In the genomic region with DNA sequence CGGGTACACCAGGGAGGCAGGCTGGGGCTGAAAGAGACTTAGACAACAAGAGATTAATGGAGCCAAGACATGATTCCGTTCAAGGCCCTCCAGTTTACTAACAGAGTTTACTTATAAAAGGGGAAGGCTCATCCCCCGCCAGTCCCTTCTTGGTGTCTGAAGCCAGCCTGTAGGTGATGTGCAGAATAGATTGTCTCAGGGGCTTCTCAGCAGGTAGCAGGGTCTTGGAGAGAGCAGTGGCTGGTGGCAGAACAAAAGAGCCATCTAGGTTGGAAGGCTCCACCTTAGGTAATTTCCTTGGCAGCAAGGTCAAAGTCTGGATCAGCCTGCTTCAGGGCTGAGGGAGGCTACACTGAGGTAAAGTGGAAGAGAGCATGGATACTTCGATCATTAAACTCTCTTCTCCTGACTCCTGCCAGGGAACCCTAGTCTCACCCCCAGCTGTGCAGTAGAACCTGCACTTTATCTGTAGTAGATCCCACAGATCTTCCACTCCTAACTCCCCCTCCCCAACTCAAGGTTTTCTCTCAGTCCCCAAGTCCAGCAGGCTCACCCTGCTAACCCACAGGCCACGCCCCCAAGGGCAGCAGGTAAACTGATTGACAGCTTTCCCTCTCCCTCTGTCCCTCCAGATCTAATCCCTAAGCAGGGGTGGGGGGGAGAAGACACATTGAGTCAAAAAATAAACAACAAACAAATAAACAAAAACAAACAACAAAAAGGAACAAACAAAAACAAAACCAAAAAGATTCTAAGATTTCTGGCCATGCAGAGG, we compare ENCODE assay signal across 22 mouse cellular contexts.
A peak's percentile ranks its signal among the peaks of the same experiment; 100 is the strongest.
DNase-seq lines count a peak whose midpoint lies in the region; ATAC-seq and TF ChIP-seq lines count a peak whose summit lies in the region.
"Had no signal": no experiment of that assay in that cellular context is flagged by ENCODE, and none has a peak within 500 bp of the region (broad histone marks: within the 10 kb centered on the region; RNA-seq: fewer than 3 reads in every experiment).

No protein-coding gene starts in this region.

- no peaks in the 10 kb centered on the region for H3K9me3 ChIP-seq in ES-E14 (ENCODE audit: control insufficient read depth, insufficient read depth, low read depth, low read length)
- H3K9me3 ChIP-seq in intestine, embryonic 14.5 days (ENCODE audit: control insufficient read depth, low read length), result no peaks in the 10 kb centered on the region
- H3K9me3 ChIP-seq: embryonic facial prominence, embryonic 15.5 days; forebrain, embryonic 15.5 days; heart, embryonic 12.5 days; hindbrain, embryonic 10.5 days had no signal

- no peaks in the 10 kb centered on the region for H3K36me3 ChIP-seq in ES-E14 (ENCODE audit: control insufficient read depth, insufficient read depth, low read length, poor library complexity, severe bottlenecking)
- no peaks in the 10 kb centered on the region for H3K36me3 ChIP-seq in intestine, embryonic 14.5 days (ENCODE audit: control insufficient read depth, insufficient read depth, low read length)
- H3K36me3 ChIP-seq: embryonic facial prominence, embryonic 15.5 days; forebrain, embryonic 15.5 days; heart, embryonic 12.5 days; hindbrain, embryonic 10.5 days had no signal

- peak; percentile 6 for DNase-seq in cerebellum, adult 9-11 months
- DNase-seq in cerebellum, postnatal 14 days, result no peak
- DNase-seq in ES-E14 (ENCODE audit: low read depth, low spot score), result peak; percentile 34
- no peak for DNase-seq in intestine, embryonic 14.5 days (ENCODE audit: low spot score)
- no peak for DNase-seq in lung, postnatal 14 days
- no peak for DNase-seq in adrenal gland, adult (ENCODE audit: inconsistent age in 2 of 2, low spot score in 1 of 2)
- DNase-seq: adrenal gland, adult 2 months; adrenal gland, postnatal 25 days; B cell, adult 2 months; cerebellum, postnatal 10 days; embryo, embryonic 11 days; gastrocnemius, postnatal 10 days; kidney, adult 18-20 months had no signal

- H3K4me1 ChIP-seq in ES-E14 (ENCODE audit: control insufficient read depth in 2 of 2, insufficient read depth in 2 of 2, low read length in 2 of 2, poor library complexity in 1 of 2), result peaks cover 4 to 5% of the 10 kb centered on the region in 2 experiments; a peak in 2 of 4 replicates
- no peaks in the 10 kb centered on the region for H3K4me1 ChIP-seq in intestine, embryonic 14.5 days (replicated peaks; ENCODE audit: control insufficient read depth, insufficient read depth, low read length)
- H3K4me1 ChIP-seq: embryonic facial prominence, embryonic 15.5 days; forebrain, embryonic 15.5 days; heart, embryonic 12.5 days; hindbrain, embryonic 10.5 days had no signal

- peak overlapping the region; percentile 75; the same call in 1 of the 2 replicates for H3K27ac ChIP-seq in ES-E14 (ENCODE audit: insufficient read depth, low read depth, low read length, poor library complexity, severe bottlenecking)
- no peak overlapping the region for H3K27ac ChIP-seq in intestine, embryonic 14.5 days (ENCODE audit: low read depth)
- H3K27ac ChIP-seq: embryonic facial prominence, embryonic 15.5 days; forebrain, embryonic 15.5 days; hindbrain, embryonic 10.5 days; hindbrain, embryonic 14.5 days had no signal

- no peak overlapping the region for H3K4me3 ChIP-seq in ES-E14 (ENCODE audit: insufficient read depth in 1 of 2, low read depth in 1 of 2, low read length in 2 of 2, poor library complexity in 1 of 2, severe bottlenecking in 1 of 2)
- H3K4me3 ChIP-seq in intestine, embryonic 14.5 days (ENCODE audit: low read depth, low read length), result no peak overlapping the region
- H3K4me3 ChIP-seq: embryonic facial prominence, embryonic 15.5 days; erythroblast, embryonic 14.5 days; forebrain, embryonic 15.5 days; heart, embryonic 12.5 days; hindbrain, embryonic 10.5 days had no signal

- no peak overlapping the region for H3K4me2 ChIP-seq in intestine, embryonic 14.5 days (ENCODE audit: low read length)
- H3K4me2 ChIP-seq: embryonic facial prominence, embryonic 15.5 days; forebrain, embryonic 15.5 days; heart, embryonic 12.5 days; hindbrain, embryonic 14.5 days had no signal

- no peak overlapping the region for H3K9ac ChIP-seq in ES-E14 (ENCODE audit: insufficient read depth, low read depth, low read length, poor library complexity, severe bottlenecking)
- no peak overlapping the region for H3K9ac ChIP-seq in intestine, embryonic 14.5 days (ENCODE audit: low read length)
- H3K9ac ChIP-seq: embryonic facial prominence, embryonic 15.5 days; forebrain, embryonic 15.5 days; heart, embryonic 12.5 days; hindbrain, embryonic 14.5 days had no signal

- in situ Hi-C loops in ES-E14 (cut with MboI; ENCODE audit: low sequenced_read_pairs in 2 of 2, unreplicated experiment in 2 of 2), result no loop called here

- ATAC-seq in intestine, embryonic 14.5 days (replicated peaks; ENCODE audit: low FRiP score, low TSS enrichment, low read depth), result 0 out of 2 replicates have a peak, but pooled peaks have one; percentile 27
- ATAC-seq in megakaryocyte, adult 5-6 weeks (ENCODE audit: poor library complexity, severe bottlenecking), result no peak
- ATAC-seq: activated CD4-positive, CD25-positive, alpha-beta regulatory T cell, adult 4 months; CD4-positive, CD25-positive, alpha-beta regulatory T cell, adult 4 months; forebrain, embryonic 15.5 days had no signal

- 82% methylated on average over 5 of the region's 5 CpGs for WGBS in intestine, embryonic 14.5 days

- no peaks in the 10 kb centered on the region for H3K27me3 ChIP-seq in intestine, embryonic 14.5 days (replicated peaks; ENCODE audit: control insufficient read depth, insufficient read depth, low read length)
- H3K27me3 ChIP-seq: embryonic facial prominence, embryonic 15.5 days; forebrain, embryonic 15.5 days; heart, embryonic 12.5 days had no signal

TF ChIP-seq in ES-E14, 5 proteins besides CTCF, POLR2A, EP300 and RAD21:
- TF ChIP-seq HCFC1 (IDR thresholded peaks at IDR 0.05; ENCODE audit: borderline replicate concordance, insufficient read depth, low read length) (no peak), ZC3H11A (IDR thresholded peaks at IDR 0.05; ENCODE audit: borderline replicate concordance, low read depth, low read length) (no peak), ZNF384 (IDR thresholded peaks at IDR 0.05; ENCODE audit: low read depth, low read length) (no peak), MAFK (IDR thresholded peaks at IDR 0.05; ENCODE audit: insufficient read depth, low read depth, low read length) (no peak), CHD2 (IDR thresholded peaks at IDR 0.05; ENCODE audit: low read depth, low read length) (no peak)

Comparison
In these comparisons a context has a peak if more than half of its experiments do, and no peak if none do; other contexts are left out.
1. DNase-seq: peak in cerebellum, adult 9-11 months (single experiment) and ES-E14 (single experiment); none in cerebellum, postnatal 14 days (0 of 2), intestine, embryonic 14.5 days (single experiment), lung, postnatal 14 days (single experiment) and adrenal gland, adult (0 of 2).